Mouse (Mus musculus) embryonic fibroblast, embryonic 13.5 days (primary cell): ENCODE measurements at regions not wholly inside any gene's neighbourhood (a gene's known extent, or its start where the extent isn't known, plus 50 kb on each side); places are given as distances from the start of the nearest gene placed in this dataset.

Experiments used
- H3K27ac ChIP-seq: 2 replicates; pipeline ENCODE4 v1.5.1; 2012; ENCODE audit warnings: low read length, control low read depth, inconsistent platforms; ENCODE audit not compliant: insufficient read depth
- H3K4me1 ChIP-seq: 2 replicates; pipeline ENCODE4 v1.6.1; 2011; ENCODE audit warnings: low read length; ENCODE audit not compliant: control insufficient read depth, insufficient read depth
- H3K4me3 ChIP-seq: 2 replicates; pipeline ENCODE4 v1.5.1; 2011; ENCODE audit warnings: mild to moderate bottlenecking, control low read depth, low read length; ENCODE audit not compliant: insufficient read depth
- CTCF ChIP-seq: IDR thresholded peaks from 2 replicates; pipeline ENCODE4 v1.5.1; 2011; ENCODE audit warnings: mild to moderate bottlenecking, control low read depth, low read length, moderate library complexity, borderline replicate concordance; ENCODE audit not compliant: insufficient read depth
- POLR2A ChIP-seq: IDR thresholded peaks from 2 replicates; pipeline ENCODE4 v1.6.1; 2011; ENCODE audit warnings: low read depth, mild to moderate bottlenecking, control low read depth, low read length, moderate library complexity

GRCm38 (mm10) chr3:50929013-50929412 is 295.2 kb upstream of the Noct start:
- TF ChIP-seq POLR2A, result no peak
- TF ChIP-seq CTCF, result no peak
- Histone ChIP-seq H3K4me1 (peaks cover 8% of the 10 kb centered on the region), H3K27ac (no peak overlapping the region), H3K4me3 (no peak overlapping the region)

- TF ChIP-seq POLR2A (no peak), CTCF (no peak)
- H3K27ac ChIP-seq, result peak overlapping the region; percentile 81
- H3K4me1 ChIP-seq, result peaks cover 8% of the 10 kb centered on the region
- no peak overlapping the region for H3K4me3 ChIP-seq
These were observed 291.7 kb upstream of the Noct start for GRCm38 (mm10) chr3:50932397-50933089.

GRCm38 (mm10) chr3:50933090-50933443 is 291.2 kb upstream of the Noct start:
- Histone ChIP-seq H3K4me3 (no peak overlapping the region), H3K27ac (peak overlapping the region; percentile 81), H3K4me1 (peaks cover 8% of the 10 kb centered on the region)
- no peak for TF ChIP-seq POLR2A
- TF ChIP-seq CTCF, result no peak

DNA sequence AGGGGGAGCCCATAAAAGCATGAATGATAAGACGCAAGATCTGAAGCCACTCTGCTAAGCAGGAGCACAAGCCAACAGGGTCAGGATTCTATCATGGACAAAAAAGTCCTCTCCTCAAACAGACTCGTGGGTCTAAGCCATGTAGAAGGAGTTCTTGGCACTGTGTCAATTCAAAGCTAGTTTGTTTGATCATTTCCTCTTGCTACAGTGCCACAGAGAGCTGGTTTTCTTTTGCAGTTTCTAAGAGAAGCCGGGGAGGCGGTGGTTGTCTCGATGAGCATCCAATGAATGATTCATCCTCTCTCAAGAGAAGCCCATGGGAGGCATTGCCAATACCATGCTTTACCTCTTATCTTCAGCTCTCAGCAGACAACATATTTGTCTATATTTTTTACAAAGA is 284.6 kb upstream of the Noct start:
- TF ChIP-seq POLR2A, result no peak
- TF ChIP-seq CTCF, result no peak
- H3K4me3 ChIP-seq, result no peak overlapping the region
- no peaks in the 10 kb centered on the region; the same call in 1 of the 2 replicates for H3K4me1 ChIP-seq
- H3K27ac ChIP-seq, result no peak overlapping the region

GRCm38 (mm10) chr3:50940656-50941055 is 283.6 kb upstream of the Noct start:
- TF ChIP-seq POLR2A, result no peak
- TF ChIP-seq CTCF, result no peak
- Histone ChIP-seq H3K4me3 (no peak overlapping the region), H3K27ac (no peak overlapping the region), H3K4me1 (no peaks in the 10 kb centered on the region; the same call in 1 of the 2 replicates)

GRCm38 (mm10) chr3:50953456-50953855 is 270.8 kb upstream of the Noct start:
- Histone ChIP-seq H3K4me3 (no peak overlapping the region), H3K27ac (no peak overlapping the region), H3K4me1 (no peaks in the 10 kb centered on the region)
- no peak for TF ChIP-seq POLR2A
- TF ChIP-seq CTCF, result no peak

DNA sequence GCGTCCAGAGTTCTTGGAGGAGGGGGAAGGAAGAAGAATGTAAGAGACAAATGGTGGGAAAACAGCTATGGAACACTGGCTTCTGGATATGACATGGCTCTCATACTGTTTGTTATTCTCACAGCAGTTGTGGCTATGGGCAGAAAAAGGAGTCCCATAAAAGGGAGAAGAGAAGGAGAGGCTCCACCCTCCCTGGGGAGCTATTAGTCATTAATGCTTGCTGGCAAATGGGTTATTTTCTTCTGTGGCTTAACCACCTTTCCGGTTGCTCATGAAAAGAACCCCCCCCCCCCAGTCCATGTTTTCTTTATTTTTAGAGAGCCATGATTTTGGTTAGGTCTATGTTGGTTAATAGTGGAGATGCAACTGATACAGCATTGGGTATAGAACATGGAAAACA is 253.9 kb upstream of the Noct start:
- no peak overlapping the region for H3K27ac ChIP-seq
- H3K4me3 ChIP-seq, result no peak overlapping the region
- TF ChIP-seq POLR2A (no peak), CTCF (no peak)
- no peaks in the 10 kb centered on the region; the same call in 1 of the 2 replicates for H3K4me1 ChIP-seq

DNA sequence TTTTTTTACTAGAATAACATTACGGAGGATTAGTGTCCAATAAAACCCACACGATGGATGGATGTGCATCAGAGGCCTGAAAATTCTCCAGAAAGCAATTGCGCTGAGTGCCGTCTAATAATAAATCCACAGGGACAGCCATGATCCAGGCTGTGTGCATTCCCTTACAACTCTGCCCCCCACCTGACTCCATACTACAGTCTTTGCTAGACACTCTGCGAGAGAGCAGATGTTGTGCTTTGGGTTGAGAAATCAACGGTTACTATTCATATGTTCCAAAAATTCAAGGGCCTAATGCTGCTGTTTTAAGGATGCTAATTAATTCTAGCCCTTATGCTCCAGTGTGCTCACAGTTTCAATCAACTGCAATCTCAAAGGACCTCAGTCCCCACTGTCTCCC is 251.2 kb upstream of the Noct start:
- no peak overlapping the region for H3K27ac ChIP-seq
- TF ChIP-seq CTCF (no peak), POLR2A (no peak)

DNA sequence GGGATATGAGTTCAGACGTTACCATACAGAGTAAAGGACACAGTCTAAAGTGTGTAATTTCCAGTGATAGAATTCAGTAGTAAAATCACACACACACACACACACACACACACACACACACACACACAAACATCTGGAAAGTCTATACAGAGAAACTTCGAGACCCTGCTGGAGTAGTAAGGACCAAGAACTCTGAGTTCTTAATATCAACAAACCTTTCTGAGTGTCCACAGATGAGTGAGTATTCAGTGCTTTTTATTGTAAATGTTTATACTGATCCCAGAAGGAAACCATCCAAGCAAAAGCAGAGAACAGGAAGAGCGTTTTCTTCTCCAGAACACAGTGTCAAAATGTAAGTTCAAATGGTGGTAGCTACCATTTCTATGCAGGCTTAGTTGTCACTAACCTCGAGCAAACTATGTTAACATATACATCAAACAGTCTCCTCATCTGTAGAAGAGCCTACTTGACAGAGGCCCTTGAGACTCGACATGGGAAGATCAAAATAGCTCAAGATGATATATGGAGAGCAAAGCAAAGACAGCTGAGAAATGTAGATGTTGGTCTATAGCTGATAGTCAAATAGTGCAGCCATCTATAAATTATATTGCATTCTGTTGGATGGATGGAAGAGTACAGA is 248.0 kb upstream of the Noct start:
- Histone ChIP-seq H3K4me3 (no peak overlapping the region), H3K27ac (no peak overlapping the region), H3K4me1 (no peaks in the 10 kb centered on the region)
- TF ChIP-seq POLR2A (no peak), CTCF (no peak)

More for the DNA sequence above, 251.2 kb upstream of the Noct start:
- no peak overlapping the region for H3K4me3 ChIP-seq
- H3K4me1 ChIP-seq, result no peaks in the 10 kb centered on the region; the same call in 1 of the 2 replicates

GRCm38 (mm10) chr3:50976818-50977217 is 247.4 kb upstream of the Noct start:
- no peak overlapping the region for H3K4me3 ChIP-seq
- no peak overlapping the region for H3K27ac ChIP-seq
- H3K4me1 ChIP-seq, result no peaks in the 10 kb centered on the region
- TF ChIP-seq CTCF (no peak), POLR2A (no peak)

DNA sequence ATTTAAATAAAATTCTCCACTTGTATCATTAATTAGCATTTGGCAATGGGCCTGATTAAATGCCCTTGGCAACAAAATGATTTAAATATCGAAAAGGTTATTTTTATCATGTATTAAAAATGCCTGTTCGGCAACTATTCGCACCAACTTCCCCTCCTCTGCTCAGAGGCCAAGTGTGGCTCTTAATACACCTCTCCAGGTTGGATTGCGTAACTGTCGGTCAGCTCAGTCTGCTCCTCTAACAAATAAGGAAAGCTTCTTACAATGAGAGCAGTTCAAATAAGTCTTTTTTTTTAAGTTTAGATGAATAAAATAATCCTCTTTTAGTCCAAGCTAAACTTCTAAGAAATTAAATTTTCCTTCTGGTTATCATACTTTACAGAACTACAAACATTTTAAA is 245.6 kb upstream of the Noct start:
- Histone ChIP-seq H3K4me3 (no peak overlapping the region), H3K4me1 (peaks cover 3% of the 10 kb centered on the region), H3K27ac (no peak overlapping the region)
- no peak for TF ChIP-seq POLR2A
